Mouse (Mus musculus) adrenal gland, adult 2 months (tissue): ENCODE results near the gene Zfp839. TPM values are rescaled to one million over a fixed set of nuclear protein-coding genes. Genes with fewer than 3 reads are reported as not detected.
A peak's percentile ranks its signal among the peaks of the same experiment; 100 is the strongest.

Experiments
- DNase-seq: peaks from one replicate; pipeline ENCODE4 v3.0.0; 2021
- polyA plus RNA-seq: library from polyadenylated mRNA; depleted of rRNA; stranded (reverse); fragments of >200 nt; gene quantifications from 2 replicates; pipeline ENCODE4 v1.2.3, GENCODE M21; 2012; rRNA removed
- total RNA-seq, 2 experiments: library from RNA; stranded (reverse); gene quantifications; 2 replicates each; pipeline ENCODE4 v1.2.3; 2021

Zfp839 gene
- total and polyA plus RNA-seq, 3 experiments, result 8.5 to 14.1 (median 11.1) TPM

DNA sequence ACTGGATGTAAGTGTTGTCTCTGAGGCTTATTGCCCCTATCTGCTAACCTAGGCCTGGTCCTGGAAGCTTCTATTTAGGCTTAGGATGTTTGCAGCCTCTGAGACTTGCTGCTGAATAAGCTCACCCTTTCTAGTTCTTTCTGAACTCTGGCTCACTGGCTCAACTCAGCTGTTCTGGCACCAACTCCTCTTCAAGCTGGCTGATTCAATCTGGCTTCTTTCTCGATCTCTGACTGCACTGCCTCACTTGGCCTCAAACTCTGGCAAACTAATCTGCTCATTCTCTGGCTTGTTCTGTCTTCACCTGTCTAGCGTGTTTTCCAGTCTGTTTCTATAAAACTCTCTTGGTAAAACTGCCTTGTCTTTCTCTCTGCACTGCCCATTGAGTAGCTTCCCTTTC is 25.3 kb downstream of the Zfp839 start:
- peak; percentile 20 for DNase-seq

DNA sequence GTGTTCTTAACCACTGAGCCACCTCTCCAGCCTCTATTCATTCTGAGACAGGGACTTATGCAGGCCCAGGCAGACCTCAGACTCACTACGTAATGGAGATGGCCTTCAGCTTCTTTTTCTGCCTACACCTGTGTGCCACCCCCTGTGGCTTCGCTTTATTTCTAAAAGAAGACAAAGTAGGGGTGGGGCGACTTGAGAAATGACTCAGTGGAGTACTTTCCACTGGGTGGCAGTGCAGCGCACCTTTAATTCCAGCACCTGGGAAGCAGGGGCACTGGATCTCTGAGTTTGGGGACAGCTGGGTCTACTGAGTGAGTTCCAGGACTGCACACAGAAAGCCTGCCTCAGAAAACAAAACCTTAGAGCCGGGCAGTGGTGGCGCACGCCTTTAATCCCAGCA is 32.2 kb downstream of the Zfp839 start:
- no peak for DNase-seq

DNA sequence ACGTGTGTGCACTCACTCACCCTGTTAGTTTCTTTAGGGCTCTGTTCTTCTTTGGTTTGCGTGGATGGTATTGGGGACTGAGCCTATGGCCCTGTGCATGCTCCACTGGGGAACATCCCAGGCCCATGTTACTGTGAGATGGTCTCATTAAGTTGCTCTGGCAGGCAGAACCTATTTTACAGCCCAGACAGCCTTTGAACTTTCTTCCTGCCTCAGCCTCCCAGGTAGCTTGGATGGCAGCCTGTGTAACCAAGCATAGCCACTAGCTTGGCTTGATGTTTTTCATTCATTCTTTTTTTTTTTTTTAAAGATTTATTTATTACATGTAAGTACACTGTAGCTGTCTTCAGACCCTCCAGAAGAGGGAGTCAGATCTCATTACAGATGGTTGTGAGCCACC is 35.2 kb downstream of the Zfp839 start:
- DNase-seq, result no peak

DNA sequence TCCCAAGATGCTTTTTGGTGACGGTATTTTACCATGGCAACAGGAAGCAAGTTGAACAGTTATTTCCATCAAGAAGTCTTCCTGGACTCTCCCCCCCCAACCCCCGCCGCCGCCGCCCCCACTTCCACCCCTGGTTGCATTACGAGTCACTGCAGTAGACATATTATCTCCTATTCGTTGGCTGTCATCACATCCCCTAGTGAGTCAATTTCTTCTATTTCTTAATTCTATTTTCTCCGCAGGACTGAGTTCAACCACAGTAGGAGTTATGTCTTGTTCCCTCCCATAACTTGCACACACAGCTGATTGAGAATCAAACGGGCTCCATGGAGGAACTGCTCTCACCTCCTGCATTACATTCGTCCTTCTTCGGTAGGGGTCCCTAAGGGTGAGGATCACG is 38.1 kb downstream of the Zfp839 start:
- DNase-seq, result no peak

DNA sequence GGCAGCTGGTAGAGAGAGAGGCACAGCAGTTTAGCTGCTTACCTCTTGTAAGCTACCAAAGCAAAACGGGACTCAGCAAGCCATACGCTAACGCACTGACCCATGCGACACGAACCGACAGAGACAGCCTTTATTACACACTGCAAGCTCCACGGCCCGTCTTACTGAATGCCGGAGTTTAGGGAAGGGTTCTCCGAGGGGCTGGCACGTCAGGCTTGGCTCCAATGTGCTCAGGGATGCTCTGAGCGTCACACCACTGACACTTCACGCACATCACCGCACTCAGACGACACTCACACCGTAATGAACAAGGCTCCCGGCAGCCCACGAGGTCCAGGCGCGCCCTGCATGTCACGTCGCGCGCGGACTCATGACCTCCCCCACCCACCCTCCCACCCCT is 38.6 kb downstream of the Zfp839 start:
- DNase-seq, result peak; percentile 14

DNA sequence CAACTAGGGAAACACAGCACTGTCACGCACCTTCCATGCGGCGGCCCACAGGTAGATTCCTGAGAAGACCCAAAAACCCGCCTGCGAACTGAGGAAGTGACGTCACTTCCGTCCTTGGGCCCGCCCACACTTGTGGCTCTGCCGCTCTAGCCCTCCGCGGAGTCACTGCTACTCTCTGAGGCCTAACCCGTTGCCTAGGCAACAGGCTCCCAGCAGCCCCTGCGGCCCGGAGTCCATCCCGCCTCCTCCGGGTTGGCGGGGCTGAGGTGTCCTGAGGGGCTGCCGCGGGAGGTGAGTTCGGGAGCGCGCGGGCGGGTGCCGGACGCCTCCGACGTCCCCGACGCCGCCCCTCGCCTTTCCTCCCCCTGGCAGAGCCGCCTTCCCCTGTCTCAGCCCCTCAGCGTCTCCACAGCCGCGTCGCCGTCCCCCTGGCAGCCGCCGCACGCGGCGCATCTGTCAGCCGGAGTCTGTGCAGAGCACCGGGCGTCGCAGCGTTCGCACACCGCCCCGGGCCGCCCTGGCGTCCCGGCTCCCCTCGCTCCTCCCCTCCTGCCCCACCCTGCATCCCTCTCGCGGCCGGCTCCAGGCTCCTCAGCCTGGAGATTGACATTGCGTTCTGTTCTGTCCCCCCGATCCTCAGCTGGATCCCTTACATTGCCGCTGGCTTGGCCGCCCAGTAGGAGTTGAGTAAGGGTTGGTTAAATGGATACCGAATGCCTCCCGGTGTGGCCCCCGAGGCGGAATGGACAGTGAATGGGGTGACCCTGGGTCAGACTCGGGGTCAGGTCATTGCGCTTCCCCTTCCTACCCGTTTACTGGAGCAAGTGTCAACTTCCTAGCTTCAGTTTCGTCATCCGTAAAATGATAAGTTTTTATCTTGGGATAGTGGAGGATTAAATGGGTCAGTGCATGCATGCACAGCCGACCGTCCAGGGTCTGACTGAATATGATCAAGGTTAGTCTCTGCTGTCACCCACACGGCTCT is 39.3 kb downstream of the Zfp839 start, which contains the start of the genes Cinp and Tecpr2:
Cinp (minus strand) TSS at position 110 of the 985 bp plus-strand sequence.
Tecpr2 (plus strand) TSS at position 229 of the 985 bp plus-strand sequence.
- peak; percentile 98 for DNase-seq

DNA sequence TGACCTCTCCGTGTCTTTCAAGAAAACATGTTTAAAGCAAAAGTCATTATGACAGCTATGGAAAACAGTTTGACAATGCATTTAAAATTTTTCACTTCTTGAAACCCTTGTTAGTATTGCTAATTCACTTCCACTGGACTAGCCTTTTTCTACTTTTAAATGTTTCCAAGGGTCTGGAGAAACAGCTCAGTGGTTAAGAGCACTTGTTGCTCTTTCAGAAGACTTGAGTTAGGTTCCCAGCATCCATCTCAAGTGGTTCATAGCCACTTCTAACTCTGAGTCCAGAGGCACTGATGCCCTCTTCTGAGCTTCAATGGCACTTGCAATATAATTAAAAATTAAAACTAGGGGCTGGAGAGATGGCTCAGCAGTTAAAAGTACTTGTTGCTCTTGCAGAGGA is 41.8 kb downstream of the Zfp839 start:
- DNase-seq, result no peak

DNA sequence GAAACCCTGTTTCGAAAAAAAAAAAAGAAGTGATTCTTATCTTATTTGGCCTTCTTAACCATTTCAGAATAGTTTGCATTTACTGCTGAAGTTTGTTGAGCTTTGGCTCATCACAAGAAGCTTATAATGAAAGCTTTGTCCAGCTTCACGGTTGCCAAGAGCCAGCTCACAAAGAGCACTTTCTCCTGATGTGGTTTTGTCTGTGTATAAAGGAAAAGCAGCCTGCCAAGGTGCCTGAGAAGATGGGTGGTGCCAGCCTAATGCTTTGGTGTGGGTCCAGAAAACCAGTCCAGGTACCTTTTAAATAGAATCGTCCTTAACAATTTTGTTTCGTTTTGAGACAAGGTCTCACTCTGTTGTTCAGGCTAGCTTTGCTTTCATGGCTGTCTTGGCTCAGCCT is 52.1 kb downstream of the Zfp839 start:
- DNase-seq, result no peak

DNA sequence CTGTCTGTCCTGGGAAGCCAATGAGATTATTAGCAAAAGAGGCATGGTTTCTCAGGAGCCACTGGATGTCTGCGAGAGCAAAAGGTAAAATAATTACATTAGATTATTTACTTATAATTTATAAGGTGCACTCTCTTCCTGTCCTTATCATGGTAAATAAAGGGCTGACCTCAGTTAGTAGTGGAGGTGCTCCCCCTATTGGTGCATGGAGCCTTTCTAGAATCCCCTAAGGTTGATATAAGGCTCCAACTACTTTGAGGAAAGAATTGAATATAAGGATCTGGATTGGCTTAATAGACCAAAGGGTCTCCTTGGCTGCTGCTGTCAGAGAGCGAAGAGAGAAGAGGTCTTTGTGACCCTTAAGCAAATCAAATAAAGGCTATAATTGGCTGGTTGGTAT is 53.5 kb downstream of the Zfp839 start:
- no peak for DNase-seq

DNA sequence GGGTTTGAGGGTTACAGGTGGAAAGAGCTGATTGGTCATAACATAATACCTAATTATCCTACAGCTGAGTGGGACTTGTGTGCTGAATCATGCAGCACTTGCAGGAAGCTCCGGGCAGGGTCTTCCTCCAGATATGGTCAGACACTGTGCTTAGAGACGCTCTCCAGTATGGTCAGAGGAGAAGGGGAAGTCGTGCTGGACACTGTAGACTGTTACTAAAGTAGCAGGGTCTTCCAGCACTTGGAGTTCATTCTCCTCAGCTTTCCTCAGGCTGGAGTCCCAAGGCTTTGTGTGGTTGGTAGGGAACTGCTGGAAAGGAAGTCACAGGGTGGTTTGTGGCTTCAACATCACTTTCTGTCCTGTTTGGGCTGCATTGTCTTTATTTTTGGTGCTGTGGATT is 57.8 kb downstream of the Zfp839 start:
- DNase-seq, result no peak

DNA sequence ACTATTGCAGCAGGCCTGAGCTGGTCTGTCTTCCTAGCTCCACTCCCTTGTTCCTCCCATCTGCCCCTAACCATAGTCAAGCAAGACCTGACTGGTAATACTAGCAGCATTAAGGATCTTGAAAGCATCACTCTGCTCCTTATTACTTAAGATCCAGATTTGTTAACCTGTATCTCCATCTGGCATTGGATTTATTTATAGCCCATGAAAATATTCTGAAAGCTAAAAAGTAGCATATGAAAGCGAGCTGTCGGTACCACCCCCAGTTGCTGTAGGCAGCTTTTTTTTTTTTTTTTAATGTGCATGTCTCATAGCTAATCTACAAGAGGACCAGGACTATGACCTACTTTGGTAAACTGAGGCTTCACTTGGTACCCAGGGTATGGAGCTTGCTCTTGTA is 59.9 kb downstream of the Zfp839 start:
- DNase-seq, result no peak

DNA sequence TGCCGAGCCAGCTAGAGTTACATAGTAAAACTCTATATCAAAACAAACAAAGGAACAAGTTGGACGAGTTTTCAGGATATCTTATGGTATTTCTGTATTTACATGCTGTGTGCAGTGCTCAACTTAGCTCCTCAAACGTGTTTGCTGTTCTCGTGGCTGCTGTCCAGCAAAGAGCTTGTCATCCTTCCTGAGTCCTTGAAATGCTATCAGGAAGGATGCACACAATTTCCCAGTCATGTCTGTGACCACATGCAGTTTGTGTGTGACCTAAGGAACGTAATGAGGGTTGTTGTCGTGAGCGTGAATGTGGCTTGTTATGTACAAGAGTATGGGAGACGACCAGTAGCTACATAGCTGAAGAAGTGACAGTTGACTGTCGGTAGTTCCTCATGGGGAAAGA is 65.7 kb downstream of the Zfp839 start:
- peak; percentile 71 for DNase-seq

Other genes with a start within 250 kb of the Zfp839 start
- gene Dync1h1, start 248.8 kb upstream of the Zfp839 start, total RNA-seq, result 100 to 1,000 TPM; 113 to 176 TPM
- gene Dync1h1, start 248.8 kb upstream of the Zfp839 start, polyA plus RNA-seq, result 213 and 269 TPM in 2 replicates
- not detected for gene 1700001K19Rik, start 167.6 kb upstream of the Zfp839 start, total RNA-seq
- not detected in 2 replicates for gene 1700001K19Rik, start 167.6 kb upstream of the Zfp839 start, polyA plus RNA-seq
- 100 to 1,000 TPM; 854 to 984 TPM for gene Hsp90aa1, start 147.5 kb upstream of the Zfp839 start, total RNA-seq
- gene Hsp90aa1, start 147.5 kb upstream of the Zfp839 start, polyA plus RNA-seq, result 22.5 and 33.7 TPM in 2 replicates
- gene Wdr20, start 112.3 kb upstream of the Zfp839 start, total RNA-seq, result 10 to 100 TPM; 46.8 to 53.3 TPM
- 19.1 and 23.8 TPM in 2 replicates for gene Wdr20, start 112.3 kb upstream of the Zfp839 start, polyA plus RNA-seq
- gene Mok, start 9.3 kb upstream of the Zfp839 start, total RNA-seq, result 1 to 10 TPM; 1.2 to 2.2 TPM
- gene Mok, start 9.3 kb upstream of the Zfp839 start, polyA plus RNA-seq, result 1.5 and 1.7 TPM in 2 replicates
- gene Cinp, start 38.9 kb downstream of the Zfp839 start, total RNA-seq, result 10 to 100 TPM; 41.0 to 41.9 TPM
- gene Cinp, start 38.9 kb downstream of the Zfp839 start, polyA plus RNA-seq, result 51.2 and 52.8 TPM in 2 replicates
- gene Tecpr2, start 39.0 kb downstream of the Zfp839 start, total RNA-seq, result 1 to 10 TPM; 8.2 TPM
- gene Tecpr2, start 39.0 kb downstream of the Zfp839 start, polyA plus RNA-seq, result 6.1 and 7.0 TPM in 2 replicates
- 10 to 100 TPM; 30.4 to 42.7 TPM for gene Ankrd9, start 128.8 kb downstream of the Zfp839 start, total RNA-seq
- gene Ankrd9, start 128.8 kb downstream of the Zfp839 start, polyA plus RNA-seq, result 90.6 and 110 TPM in 2 replicates
- gene Rcor1, start 189.1 kb downstream of the Zfp839 start, total RNA-seq, result 10 to 100 TPM; 35.7 to 63.8 TPM
- 5.3 and 8.0 TPM in 2 replicates for gene Rcor1, start 189.1 kb downstream of the Zfp839 start, polyA plus RNA-seq